Mouse (Mus musculus) liver, embryonic 11.5 days (tissue): ENCODE data around the gene Ptgis. TPM values are rescaled to one million over a fixed set of nuclear protein-coding genes. Genes with fewer than 3 reads are reported as not detected.

Source experiments
- ATAC-seq: fragments of 200-750 bp; cut with Nextera tagmentation; replicated peaks from 2 replicates; pipeline ENCODE4 v1.8.0; 2017; ENCODE audit warnings: moderate number of reproducible peaks, mild to moderate bottlenecking, moderate TSS enrichment, moderate library complexity; ENCODE audit not compliant: low FRiP score
- DNase-seq: peaks from one replicate; pipeline ENCODE4 v3.0.0-alpha.2; 2017; ENCODE audit warnings: low spot score
- H3K27ac ChIP-seq: fragments of 300-500 bp; sonication (generic); 2 replicates; pipeline ENCODE4 v1.5.1; 2014; ENCODE audit warnings: mild to moderate bottlenecking, low read depth, low read length, control low read depth
- H3K27me3 ChIP-seq: fragments of 300-500 bp; sonication (generic); replicated peaks from 2 replicates; pipeline ENCODE4 v1.6.1; 2014; ENCODE audit warnings: low read length, mixed read lengths; ENCODE audit not compliant: control insufficient read depth, insufficient read depth
- H3K36me3 ChIP-seq: fragments of 300-500 bp; sonication (generic); 2 replicates; pipeline ENCODE4 v1.6.1; 2014; ENCODE audit warnings: mild to moderate bottlenecking, low read length, moderate library complexity, mixed read lengths; ENCODE audit not compliant: control insufficient read depth, insufficient read depth
- H3K4me1 ChIP-seq: fragments of 300-500 bp; sonication (generic); replicated peaks from 2 replicates; pipeline ENCODE4 v1.6.1; 2014; ENCODE audit warnings: low read length, mixed read lengths; ENCODE audit not compliant: control insufficient read depth, insufficient read depth
- H3K4me2 ChIP-seq: fragments of 300-500 bp; sonication (generic); 2 replicates; pipeline ENCODE4 v1.6.1; 2014; ENCODE audit warnings: mild to moderate bottlenecking, control low read depth, moderate library complexity
- H3K4me3 ChIP-seq: fragments of 300-500 bp; sonication (generic); 2 replicates; pipeline ENCODE4 v1.5.1; 2014; ENCODE audit warnings: low read depth, low read length, control low read depth
- H3K9ac ChIP-seq: fragments of 300-500 bp; sonication (generic); 2 replicates; pipeline ENCODE4 v1.6.1; 2014; ENCODE audit warnings: low read depth, low read length, control low read depth
- H3K9me3 ChIP-seq: fragments of 300-500 bp; sonication (generic); 2 replicates; pipeline ENCODE4 v1.6.1; 2016; ENCODE audit warnings: low read length, inconsistent platforms, mixed read lengths; ENCODE audit not compliant: control insufficient read depth
- WGBS: fragments of 180-500 bp; shearing (Covaris S2); extraction: QIAGEN DNeasy Blood & Tissue Kit; methylation state at CpG from one replicate; pipeline ENCODE4 v1.1.7; 2014; 5-methylcytosine and 5-hydroxymethylcytosine counted together
- polyA plus RNA-seq: library from polyadenylated mRNA; unstranded; fragments of >200 nt; fragmentation: Nextera tagmentation; extraction: Ambion mirVana; gene quantifications from 2 replicates; pipeline ENCODE4 v1.2.1, GENCODE M21; 2014

The Ptgis gene
- polyA plus RNA-seq, 1 experiment from 2014 or later = 7.7 TPM

DNA sequence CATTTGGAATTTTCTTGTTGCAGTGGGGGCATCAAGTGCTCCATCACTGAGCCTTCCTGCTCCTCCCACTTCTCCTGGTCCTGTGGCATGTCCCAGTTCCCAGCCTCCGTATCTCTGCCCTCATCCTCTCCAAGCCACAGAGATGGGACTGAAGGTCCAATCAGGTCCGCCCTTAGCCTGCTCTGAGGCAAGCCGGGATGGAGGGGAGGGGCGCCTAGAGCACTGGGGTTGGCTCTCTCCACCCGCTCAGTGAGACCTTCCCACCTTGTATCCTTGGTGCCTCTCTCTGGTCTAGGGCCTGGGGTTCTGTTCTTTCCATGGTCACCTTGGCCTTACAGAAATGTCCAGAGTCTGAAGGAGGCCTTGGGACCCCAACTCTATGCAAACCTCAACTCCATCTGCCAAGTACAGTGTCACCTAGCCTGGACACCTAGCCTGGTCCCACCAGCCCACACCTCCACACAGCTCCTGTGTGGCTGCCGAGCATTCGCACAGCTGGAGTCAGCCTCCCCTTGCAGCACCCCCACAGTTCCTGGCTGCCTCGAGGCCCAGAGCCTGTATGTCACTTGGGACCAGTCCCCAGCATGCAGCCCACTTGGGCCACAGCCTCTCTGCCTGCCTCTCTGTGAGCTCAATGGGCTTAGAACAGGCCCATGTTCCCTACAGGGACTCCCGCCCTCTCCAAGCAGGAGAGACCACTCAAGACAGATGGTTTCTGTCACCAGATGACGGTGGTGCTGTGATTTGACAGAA, 34.5 kb upstream of the Ptgis start:
- no peak overlapping the region for H3K4me2 ChIP-seq
- no peaks in the 10 kb centered on the region for H3K9me3 ChIP-seq
- 0 out of 2 replicates have a peak, but pooled peaks cover under 1% of the 10 kb centered on the region for H3K27me3 ChIP-seq
- H3K4me1 ChIP-seq = no peaks in the 10 kb centered on the region
- 58% methylated on average over 10 of the region's 10 CpGs for WGBS
- 0 out of 2 replicates have a peak, but pooled peaks have one; percentile 29 for ATAC-seq
- DNase-seq = no peak
- no peak overlapping the region for H3K27ac ChIP-seq
- no peak overlapping the region for H3K9ac ChIP-seq
- H3K36me3 ChIP-seq = no peaks in the 10 kb centered on the region
- H3K4me3 ChIP-seq = no peak overlapping the region

DNA sequence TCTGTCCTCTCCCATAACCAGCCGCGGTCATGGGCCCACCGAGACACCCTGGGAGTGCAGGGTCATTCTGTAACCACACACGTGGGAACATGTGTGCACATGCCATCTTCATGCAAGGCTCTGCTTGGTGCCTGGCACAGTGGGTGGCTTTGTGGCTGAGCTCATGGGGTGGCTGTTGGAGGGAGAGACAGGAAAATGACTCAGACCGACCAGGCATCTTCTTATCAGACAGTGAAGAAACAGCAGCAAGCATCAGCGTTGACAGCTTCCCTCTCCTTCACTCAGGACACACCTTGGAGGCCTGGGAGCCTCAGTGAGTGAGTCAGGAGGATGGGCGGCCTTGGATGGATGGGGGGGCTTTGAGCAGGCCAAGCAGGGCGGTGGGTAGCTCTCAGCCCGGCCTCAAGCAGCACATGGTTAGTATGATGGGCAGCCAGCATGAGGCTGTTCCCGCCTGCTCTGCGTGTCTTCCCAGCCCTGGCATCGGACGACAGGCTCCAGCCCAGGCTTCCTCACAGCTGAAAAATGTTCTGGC, 32.9 kb upstream of the Ptgis start:
- H3K4me3 ChIP-seq = no peak overlapping the region
- no peaks in the 10 kb centered on the region for H3K9me3 ChIP-seq
- no peak overlapping the region for H3K27ac ChIP-seq
- no peak overlapping the region for H3K9ac ChIP-seq
- no peaks in the 10 kb centered on the region for H3K27me3 ChIP-seq
- ATAC-seq = no peak
- H3K36me3 ChIP-seq = no peaks in the 10 kb centered on the region
- WGBS = 68% methylated on average over 13 of the region's 13 CpGs
- DNase-seq = no peak
- no peaks in the 10 kb centered on the region for H3K4me1 ChIP-seq
- no peak overlapping the region for H3K4me2 ChIP-seq

DNA sequence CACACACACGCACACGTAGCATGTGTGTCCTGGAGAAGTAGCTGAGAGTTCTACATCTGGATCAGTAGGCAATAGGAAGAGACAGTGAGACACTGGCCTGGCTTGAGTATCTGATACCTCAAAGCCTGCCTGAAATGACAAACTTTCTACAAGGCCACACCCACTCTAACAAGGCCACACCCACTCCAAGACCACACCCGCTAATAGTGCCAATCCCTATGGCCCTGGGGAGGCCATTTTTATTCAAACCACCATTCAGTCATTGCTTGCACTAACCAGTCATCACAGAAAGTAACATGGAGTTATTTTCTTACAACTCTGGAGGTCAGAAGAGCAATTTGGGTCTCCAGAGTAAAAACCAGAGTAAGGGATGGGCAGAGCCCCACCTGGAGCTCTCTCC, 32.3 kb upstream of the Ptgis start:
- Histone ChIP-seq H3K9me3 (no peaks in the 10 kb centered on the region), H3K36me3 (no peaks in the 10 kb centered on the region), H3K4me1 (no peaks in the 10 kb centered on the region), H3K4me2 (no peak overlapping the region), H3K27me3 (no peaks in the 10 kb centered on the region), H3K4me3 (no peak overlapping the region), H3K9ac (no peak overlapping the region), H3K27ac (no peak overlapping the region)
- DNase-seq (no peak), ATAC-seq (no peak)
- WGBS = 78% methylated on average over 3 of the region's 3 CpGs

DNA sequence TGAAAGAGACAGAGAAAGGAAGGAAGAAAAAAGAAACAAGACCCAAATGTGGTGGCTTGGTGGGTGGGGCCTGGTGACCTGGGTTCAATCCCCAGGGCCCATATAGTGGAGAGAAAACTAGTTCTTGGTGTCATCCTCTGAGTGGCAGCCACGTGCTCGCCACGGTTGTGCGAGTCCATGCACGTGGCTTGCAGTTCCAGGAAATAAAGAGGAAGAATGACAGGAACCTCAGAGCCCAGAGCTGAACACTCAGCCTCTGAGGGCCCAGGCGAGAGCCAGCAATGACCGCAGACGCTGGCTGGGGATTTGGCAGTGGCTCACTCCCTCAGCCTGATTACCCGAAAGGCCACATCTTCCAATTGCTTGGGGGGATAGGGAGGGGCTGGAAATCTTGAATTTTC, 30.7 kb upstream of the Ptgis start:
- no peak for ATAC-seq
- DNase-seq = no peak
- no peak overlapping the region for H3K9ac ChIP-seq
- no peak overlapping the region for H3K4me3 ChIP-seq
- no peaks in the 10 kb centered on the region for H3K4me1 ChIP-seq
- H3K9me3 ChIP-seq = no peaks in the 10 kb centered on the region
- 71% methylated on average over 9 of the region's 9 CpGs for WGBS
- H3K4me2 ChIP-seq = no peak overlapping the region
- no peaks in the 10 kb centered on the region for H3K27me3 ChIP-seq
- no peaks in the 10 kb centered on the region for H3K36me3 ChIP-seq
- no peak overlapping the region for H3K27ac ChIP-seq

DNA sequence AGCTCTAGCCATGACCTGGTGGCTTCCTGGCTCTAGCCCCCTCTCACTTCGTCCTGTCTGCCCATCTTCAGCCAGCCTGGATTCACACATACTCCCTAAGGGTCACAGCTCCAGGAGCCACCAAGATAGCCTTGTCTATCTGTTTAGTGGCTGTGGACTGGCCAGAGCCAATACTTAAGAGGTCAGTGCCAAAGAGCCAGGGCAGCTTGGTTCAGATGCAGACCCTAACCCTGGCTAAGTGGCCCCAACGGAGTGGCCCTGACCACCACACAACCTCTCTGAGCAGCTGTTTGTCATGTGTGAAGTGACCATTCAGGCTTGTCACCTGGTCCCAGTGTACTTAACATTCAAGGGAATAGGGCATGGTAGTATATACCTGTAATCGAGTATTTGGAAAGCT, 30.1 kb upstream of the Ptgis start:
- ATAC-seq = no peak
- Histone ChIP-seq H3K9ac (no peak overlapping the region), H3K4me2 (no peak overlapping the region), H3K4me3 (no peak overlapping the region), H3K4me1 (no peaks in the 10 kb centered on the region), H3K9me3 (no peaks in the 10 kb centered on the region), H3K27me3 (no peaks in the 10 kb centered on the region), H3K27ac (no peak overlapping the region), H3K36me3 (no peaks in the 10 kb centered on the region)
- WGBS = 85% methylated on average over 3 of the region's 3 CpGs
- DNase-seq = no peak

DNA sequence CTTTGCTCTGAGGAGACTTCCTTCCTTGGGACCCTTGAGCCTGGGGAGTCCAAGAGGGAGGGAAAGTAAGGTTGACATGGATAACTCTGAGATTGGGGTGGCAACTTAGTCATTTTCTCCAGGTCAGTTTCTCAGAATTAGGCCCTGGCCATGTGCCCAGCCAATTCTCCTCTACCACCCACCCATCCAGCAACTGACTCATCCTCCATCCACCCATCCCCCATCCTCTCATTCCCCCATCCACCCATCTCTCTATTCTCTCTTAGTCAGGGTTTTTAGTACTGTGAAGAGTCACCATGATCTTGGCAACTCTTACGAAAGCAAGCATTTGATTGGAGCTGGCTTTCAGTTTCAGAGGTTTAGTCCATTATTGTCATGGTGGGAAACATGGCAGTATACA, 28.3 kb upstream of the Ptgis start:
- WGBS = 68% methylated on average over 1 of the region's 1 CpGs
- no peak for ATAC-seq
- H3K27ac ChIP-seq = no peak overlapping the region

DNA sequence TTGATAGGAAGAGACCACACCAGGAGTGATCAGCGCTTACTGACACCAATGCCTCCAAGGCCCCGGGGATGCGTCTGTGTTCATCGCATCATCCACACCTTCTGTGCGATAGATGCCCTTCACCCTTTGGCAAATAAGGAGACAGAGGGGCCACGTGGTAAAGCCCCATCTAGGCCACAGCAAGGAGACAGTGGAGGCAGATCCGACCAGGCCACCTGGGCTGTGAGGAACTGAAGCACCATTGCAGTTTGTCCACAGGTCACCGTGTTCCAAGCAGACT, 27.9 kb upstream of the Ptgis start:
- Histone ChIP-seq H3K4me2 (no peak overlapping the region), H3K9ac (no peak overlapping the region), H3K9me3 (no peaks in the 10 kb centered on the region), H3K36me3 (no peaks in the 10 kb centered on the region), H3K4me1 (no peaks in the 10 kb centered on the region), H3K27me3 (no peaks in the 10 kb centered on the region), H3K4me3 (no peak overlapping the region), H3K27ac (no peak overlapping the region)
- ATAC-seq = no peak
- WGBS = 87% methylated on average over 8 of the region's 8 CpGs
- no peak for DNase-seq

More for the DNA sequence above, 28.3 kb upstream of the Ptgis start:
- DNase-seq = no peak
- H3K4me2 ChIP-seq = no peak overlapping the region
- H3K4me1 ChIP-seq = no peaks in the 10 kb centered on the region
- H3K27me3 ChIP-seq = no peaks in the 10 kb centered on the region
- no peak overlapping the region for H3K9ac ChIP-seq
- no peaks in the 10 kb centered on the region for H3K9me3 ChIP-seq
- no peaks in the 10 kb centered on the region for H3K36me3 ChIP-seq
- no peak overlapping the region for H3K4me3 ChIP-seq

DNA sequence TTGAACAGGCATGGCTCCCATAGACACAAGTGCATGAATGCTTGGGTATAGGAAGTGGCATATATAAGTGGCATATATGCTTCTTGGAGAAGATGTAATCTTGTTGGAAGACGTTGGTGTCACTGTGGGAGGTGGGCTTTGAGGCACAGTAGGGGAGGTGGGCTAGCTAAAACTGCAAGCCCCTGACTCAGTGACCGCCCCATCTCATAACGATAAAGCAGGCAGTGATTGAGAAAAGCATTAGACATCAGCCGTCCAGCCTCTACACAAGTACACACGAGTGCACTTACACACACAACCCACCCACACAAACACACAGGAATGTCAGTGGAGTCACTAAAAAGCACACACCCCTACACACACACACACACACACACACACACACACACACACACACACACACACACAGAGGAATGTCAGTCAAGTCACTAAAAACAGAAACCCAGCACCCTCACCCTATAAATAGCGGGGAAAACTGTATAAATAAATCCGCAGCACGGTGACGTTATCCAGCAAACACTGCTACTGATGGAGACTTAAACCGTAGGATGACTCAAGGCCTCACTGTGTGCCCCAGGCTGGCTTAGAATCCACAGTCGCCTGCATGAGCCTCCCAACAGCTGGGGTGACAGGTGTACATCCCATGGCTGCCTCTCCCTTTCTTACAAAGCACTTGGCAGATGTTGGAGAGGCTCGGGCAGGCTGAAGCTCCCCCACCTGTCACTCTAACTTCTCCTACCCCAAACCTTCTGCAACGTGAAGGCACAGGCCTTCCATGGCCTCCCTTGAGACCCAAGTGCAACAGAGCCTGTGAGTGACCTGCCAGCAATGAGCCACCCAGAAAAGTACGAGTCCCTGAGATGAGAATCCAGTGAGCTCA, 27.4 kb upstream of the Ptgis start:
- Histone ChIP-seq H3K27ac (no peak overlapping the region), H3K27me3 (no peaks in the 10 kb centered on the region)
- 77% methylated on average over 14 of the region's 14 CpGs for WGBS

More for the DNA sequence above, 27.4 kb upstream of the Ptgis start:
- no peaks in the 10 kb centered on the region for H3K36me3 ChIP-seq
- no peak overlapping the region for H3K4me3 ChIP-seq
- no peaks in the 10 kb centered on the region for H3K9me3 ChIP-seq
- no peak for ATAC-seq
- H3K4me2 ChIP-seq = no peak overlapping the region
- no peak for DNase-seq
- H3K9ac ChIP-seq = no peak overlapping the region
- no peaks in the 10 kb centered on the region for H3K4me1 ChIP-seq
